Mouse (Mus musculus) monocyte, adult 2 months (primary cell): ENCODE measurements at regions not wholly inside any gene's neighbourhood (a gene's known extent, or its start where the extent isn't known, plus 50 kb on each side); places are given as distances from the start of the nearest gene placed in this dataset.

Source experiments
- DNase-seq, 2 experiments: peaks; one replicate each; pipeline ENCODE4 v3.0.0; 2022; ENCODE audit warnings: low spot score in 2 of 2, low read depth in 1 of 2

DNA sequence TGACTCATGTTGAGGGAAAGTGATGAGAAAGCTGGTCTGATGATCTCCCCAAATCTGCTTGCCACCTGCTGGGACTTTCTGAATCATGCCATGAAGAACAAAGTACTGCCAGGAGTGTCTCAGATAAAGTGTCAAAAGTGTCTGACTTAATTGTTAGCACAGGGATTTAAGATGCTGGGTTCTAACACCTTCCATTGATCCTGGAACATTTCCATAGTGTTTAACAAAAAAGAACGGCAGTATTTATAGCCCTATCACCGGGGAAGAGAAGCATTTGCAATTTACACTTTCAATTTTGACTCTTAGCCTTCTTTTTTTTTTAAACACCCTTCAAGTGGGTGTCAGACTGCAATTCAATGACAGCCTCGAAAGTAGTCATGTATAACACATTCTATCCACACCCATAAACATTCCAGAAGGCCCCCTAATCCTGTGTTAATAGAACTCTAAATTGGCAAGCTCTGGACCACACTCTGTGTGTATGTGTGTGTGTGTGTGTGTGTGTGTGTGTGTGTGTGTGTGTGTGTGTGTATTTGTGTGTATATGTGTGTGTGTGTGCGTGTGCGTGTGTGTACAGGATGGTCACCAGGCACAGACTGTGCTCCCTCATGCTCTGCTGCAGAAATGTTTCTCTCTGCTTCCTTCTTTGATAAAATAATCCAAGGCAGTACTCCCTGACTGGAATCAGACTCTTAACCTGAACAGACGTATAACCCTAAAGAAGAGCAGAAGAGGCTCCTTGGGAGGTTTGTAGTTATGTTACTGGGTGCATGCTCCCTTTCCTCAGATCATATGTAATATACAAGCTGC lies 313.2 kb downstream of the Rnd3 start:
- no peak for DNase-seq

- DNase-seq = no peak
Measured at GRCm38 (mm10) chr2:50833791-50834190, 315.1 kb downstream of the Rnd3 start.

- no peak for DNase-seq
Measured at GRCm38 (mm10) chr2:50832471-50832870, 316.4 kb downstream of the Rnd3 start.

DNA sequence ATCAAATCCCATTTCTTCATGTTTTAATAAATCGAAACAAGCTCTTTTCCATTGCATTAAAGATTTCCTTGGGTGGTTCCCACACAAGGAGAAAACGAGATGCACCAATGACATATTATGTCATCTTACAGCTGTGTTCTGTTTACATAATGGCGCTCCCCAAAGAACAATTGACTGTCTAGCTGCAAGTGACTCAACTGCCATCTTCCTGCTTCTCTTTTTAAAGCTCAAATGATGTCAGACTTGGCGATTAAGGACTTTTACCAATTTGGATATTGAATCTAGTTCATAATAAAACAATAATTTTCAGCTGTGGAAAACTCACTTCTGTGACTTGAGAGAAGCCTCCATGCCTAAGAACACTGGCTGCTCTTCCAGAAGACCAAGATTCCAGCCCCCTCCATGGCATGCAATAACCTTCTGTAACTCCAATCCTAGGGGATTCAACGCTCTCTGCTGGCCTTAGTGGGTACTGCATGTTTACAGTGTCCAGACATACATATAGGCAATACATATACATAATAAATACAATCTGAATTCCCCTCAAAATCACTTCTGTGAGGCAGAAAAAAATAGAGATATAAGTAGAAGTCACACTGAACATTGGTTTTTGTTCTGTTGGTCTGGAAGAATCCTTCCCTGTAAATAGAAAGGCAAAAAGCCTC lies 318.7 kb downstream of the Rnd3 start:
- DNase-seq = no peak

DNA sequence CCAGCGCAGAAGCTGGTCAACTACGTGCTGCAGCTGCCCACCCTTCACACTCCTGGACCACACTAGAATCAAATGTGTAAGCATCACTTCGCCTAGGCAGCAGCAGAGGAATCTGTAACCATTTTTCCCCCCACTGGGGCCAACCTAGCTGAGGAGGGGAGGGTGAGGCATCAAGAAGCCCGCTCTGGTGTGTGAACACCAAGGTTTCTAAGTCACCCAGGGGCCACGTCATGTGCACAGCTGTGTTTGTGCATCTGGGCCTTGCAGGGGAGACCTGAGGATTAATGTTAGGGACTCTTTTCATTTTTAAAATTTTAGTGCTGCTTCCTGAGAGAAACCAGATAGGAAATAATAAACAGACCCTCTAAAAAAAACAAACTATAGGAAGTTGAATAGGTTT lies 321.8 kb downstream of the Rnd3 start:
- DNase-seq = no peak

DNA sequence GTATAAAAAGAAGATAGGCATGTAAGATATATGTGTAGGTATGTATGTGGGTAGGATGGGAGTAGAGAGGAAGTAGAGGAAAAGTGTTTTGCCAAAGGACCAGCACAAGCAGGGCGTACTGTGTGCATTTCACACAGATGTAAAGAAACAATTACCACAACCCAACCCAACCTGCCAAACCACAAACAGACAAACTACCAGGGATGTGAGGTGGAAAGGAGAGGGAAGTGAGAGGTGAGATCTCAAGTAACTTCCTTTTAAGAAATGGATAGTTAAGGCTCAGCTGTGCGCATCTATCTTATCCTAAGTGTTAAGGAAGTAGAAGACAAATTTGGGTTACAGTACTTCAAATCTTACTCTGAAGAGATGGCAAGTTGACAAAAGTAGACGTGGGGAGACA lies 322.4 kb downstream of the Rnd3 start:
- DNase-seq = no peak

- DNase-seq = no peak
Measured at GRCm38 (mm10) chr2:50825626-50826025, 323.3 kb downstream of the Rnd3 start.

DNA sequence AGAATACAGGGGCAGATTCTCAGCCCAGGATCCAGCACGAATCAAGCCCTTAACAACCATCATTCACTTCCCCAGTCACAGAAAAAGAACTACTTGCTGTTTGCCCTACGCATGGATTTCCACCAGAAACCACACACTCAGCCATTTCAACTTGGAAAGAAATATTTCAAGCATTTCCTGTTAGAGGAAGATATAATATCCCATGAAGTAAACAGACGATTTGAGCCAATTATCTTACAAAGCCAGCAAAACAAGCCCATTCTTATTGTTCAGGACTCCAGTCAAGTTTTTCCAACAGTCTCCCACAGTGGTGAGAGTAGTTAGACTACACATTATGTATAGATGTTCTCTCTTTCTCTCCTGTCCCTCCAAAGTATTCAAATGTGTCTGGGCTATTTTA lies 324.1 kb downstream of the Rnd3 start:
- no peak for DNase-seq

- DNase-seq = no peak
Measured at GRCm38 (mm10) chr2:50822738-50823137, 326.2 kb downstream of the Rnd3 start.

GRCm38 (mm10) chr2:50819305-50819665 lies 329.6 kb downstream of the Rnd3 start:
- no peak for DNase-seq

DNA sequence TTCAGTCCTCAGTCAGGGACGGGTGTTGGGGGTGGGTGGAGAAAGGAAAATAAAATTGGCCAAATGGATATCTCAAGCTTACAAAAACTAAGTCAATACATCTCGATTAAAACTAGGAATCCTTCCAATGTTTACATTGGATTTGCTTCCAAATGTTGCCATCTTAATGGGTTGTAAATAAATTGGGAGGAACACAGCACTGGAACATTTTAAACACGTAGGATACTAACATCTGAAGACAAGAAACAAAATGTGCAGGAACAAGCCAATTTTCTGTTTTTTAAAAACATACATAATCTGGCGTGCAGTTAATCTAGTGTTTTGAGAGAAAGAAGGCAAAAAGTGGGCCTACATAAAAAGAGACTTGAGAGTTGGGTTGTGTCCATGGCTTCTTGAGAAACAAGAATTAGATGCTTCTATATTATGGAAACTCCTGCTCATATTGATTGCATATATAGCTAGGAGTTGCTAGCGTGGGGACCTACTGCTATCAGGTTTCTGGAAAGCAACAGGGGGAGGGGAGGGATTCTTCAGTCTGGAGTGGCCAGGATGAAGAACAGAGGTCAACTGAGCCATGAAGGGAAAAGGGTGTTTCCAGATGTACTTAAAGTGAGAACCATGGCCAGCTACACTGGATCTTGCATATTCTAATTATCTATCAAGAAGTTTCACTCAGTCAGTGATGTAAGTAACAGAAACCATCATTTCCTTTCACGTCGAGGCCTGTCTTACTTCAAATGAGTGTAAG lies 330.2 kb downstream of the Rnd3 start:
- DNase-seq = no peak

DNA sequence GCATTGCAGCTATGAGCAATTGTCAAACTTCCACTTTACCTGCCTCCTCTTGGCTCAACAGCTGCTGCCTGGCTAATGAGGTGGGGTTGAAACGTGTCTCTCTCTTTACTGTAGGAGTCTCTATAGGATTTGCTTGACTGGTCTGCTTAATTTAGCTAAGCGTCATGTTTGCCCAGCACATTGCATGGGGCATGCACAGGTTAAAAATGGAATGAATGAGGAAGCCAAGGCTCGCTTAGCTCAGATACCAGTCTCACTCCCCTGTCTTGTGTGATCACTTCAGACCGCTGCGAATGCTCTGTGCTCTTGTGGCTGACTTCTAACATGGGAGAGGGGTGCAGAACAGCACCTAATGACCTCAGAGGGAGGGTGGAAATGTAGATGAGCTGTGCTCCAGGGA lies 332.5 kb downstream of the Rnd3 start:
- DNase-seq = no peak

GRCm38 (mm10) chr2:50815541-50815940 lies 333.4 kb downstream of the Rnd3 start:
- DNase-seq = no peak

- peak in 1 of 2 experiments; percentile 5 for DNase-seq
Measured at GRCm38 (mm10) chr2:50813568-50814461, 335.1 kb downstream of the Rnd3 start.

GRCm38 (mm10) chr2:50812296-50812695 lies 336.6 kb downstream of the Rnd3 start:
- no peak for DNase-seq

- no peak for DNase-seq
Measured at GRCm38 (mm10) chr2:50810336-50811066, 338.4 kb downstream of the Rnd3 start.

- no peak for DNase-seq
Measured at GRCm38 (mm10) chr2:50809823-50810222, 339.1 kb downstream of the Rnd3 start.

DNA sequence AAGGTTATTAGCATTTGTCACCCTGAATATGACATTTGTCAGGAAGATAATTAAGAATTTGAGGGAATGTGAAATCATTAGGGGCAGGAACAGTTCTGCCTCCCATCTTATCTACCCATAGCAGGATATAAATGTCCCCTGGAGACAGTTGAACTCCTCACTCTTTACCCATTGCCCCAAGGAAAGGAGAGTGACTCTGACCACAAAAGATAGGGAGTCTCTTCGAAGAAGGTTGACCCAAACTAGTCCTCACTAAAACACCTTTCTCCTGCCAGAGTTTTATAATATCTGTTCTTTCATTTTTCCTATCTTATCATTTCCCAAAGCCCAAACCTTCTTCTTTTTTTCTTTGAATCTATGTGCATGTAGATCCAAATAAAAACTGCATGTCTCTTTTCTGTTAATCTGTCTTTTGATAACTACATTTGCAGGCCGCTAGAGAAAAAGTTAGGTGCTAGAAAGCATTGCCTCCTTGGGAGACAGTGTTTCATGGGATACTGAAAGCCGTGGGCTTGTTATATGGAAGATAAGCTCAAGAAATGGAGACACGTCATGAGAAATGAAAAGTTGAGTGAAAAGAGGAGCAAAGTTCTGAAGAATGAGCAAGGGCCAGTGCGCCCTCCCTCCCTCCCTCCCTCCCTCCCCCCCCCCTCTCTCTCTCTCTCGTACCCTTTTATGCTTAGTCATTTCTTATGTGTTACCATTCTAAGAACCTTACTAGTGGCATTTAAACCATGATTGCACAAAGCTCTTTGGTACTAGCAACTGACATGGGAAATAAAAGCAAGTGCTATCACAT lies 341.6 kb downstream of the Rnd3 start:
- no peak for DNase-seq

DNA sequence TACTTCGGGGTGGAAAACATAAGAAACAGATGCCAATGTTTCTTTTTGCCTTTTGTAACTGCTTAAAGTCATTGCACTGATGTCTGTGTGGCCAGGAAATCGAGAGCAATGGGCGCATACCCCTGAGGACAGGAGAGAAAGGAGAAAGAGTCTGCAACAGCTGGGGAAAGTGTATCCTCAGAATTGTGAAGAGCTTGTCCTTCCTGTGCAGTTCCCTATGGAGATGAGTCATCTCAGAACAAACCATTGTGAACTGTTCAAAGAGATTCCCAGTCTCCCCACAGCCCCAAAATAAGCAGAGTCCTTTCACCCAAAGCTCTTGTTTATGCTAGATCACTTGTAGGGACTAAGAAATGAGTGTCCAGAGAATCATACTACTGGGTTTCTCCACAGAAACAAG lies 343.3 kb downstream of the Rnd3 start:
- no peak for DNase-seq

DNA sequence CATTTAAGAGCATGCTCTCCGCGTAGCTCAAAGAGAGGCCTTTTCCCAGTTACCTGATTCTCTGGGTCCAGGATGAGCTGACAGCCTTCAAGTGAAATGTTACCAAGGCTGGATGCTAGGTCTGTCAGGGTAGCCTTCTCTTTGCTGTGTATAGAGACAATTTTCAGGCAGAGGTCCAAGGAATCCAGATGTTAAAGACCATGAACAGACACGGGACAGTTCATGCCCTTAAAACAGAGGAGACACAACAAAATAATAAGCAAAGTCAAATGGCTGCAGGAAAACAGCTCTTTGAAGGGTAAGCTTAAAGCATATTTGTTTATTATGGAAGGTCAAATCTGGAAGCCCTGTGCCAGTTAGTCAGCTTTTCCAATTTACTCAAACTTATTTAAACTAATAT lies 352.8 kb downstream of the Rnd3 start:
- no peak for DNase-seq
